Mouse (Mus musculus) kidney, adult 9 months (tissue): ENCODE measurements around the gene Doc2g.
"Not testable (repeated sequence)": the region's sequence is repeated elsewhere in the genome, so short reads cannot be mapped to it uniquely, and the experiment has no call there.

Experiments used
- DNase-seq: peaks from one replicate; pipeline ENCODE4 v3.0.0; 2022

The Doc2g gene

GRCm38 (mm10) chr19:4018743-4019583 is 15.8 kb downstream of the Doc2g start:
- DNase-seq: peak; percentile 93

GRCm38 (mm10) chr19:4023185-4023584 is 20.1 kb downstream of the Doc2g start:
- no peak for DNase-seq

GRCm38 (mm10) chr19:4027576-4027975 is 24.5 kb downstream of the Doc2g start:
- no peak for DNase-seq

- DNase-seq: no peak
Observed at GRCm38 (mm10) chr19:4032668-4033067, 29.6 kb downstream of the Doc2g start.

GRCm38 (mm10) chr19:4033298-4033697 is 30.2 kb downstream of the Doc2g start:
- DNase-seq: peak; percentile 79

GRCm38 (mm10) chr19:4033742-4034141 is 30.6 kb downstream of the Doc2g start:
- DNase-seq: no peak

GRCm38 (mm10) chr19:4036327-4037045 is 33.4 kb downstream of the Doc2g start:
- DNase-seq: no peak

GRCm38 (mm10) chr19:4037154-4037787 is 34.2 kb downstream of the Doc2g start:
- not testable (repeated sequence) for DNase-seq

GRCm38 (mm10) chr19:4037788-4038232 is 34.7 kb downstream of the Doc2g start, which contains the start of gene Gstp1:
TSS of gene Gstp1 (minus strand) at chr19:4037985.
- DNase-seq: peak; percentile 91

- DNase-seq: not testable (repeated sequence)
Observed at GRCm38 (mm10) chr19:4040941-4041340, 37.8 kb downstream of the Doc2g start.

GRCm38 (mm10) chr19:4041500-4041899 is 38.4 kb downstream of the Doc2g start:
- DNase-seq: not testable (repeated sequence)

- DNase-seq: no peak
Observed at GRCm38 (mm10) chr19:4042124-4042523, 39.0 kb downstream of the Doc2g start.

- DNase-seq: not testable (repeated sequence)
Observed at GRCm38 (mm10) chr19:4044109-4044508, 41.0 kb downstream of the Doc2g start.

GRCm38 (mm10) chr19:4045966-4046865 is 43.1 kb downstream of the Doc2g start, which contains the start of gene Gstp2:
TSS of gene Gstp2 (minus strand) at chr19:4046023.
- peak; percentile 94 for DNase-seq

GRCm38 (mm10) chr19:4046866-4047254 is 43.7 kb downstream of the Doc2g start:
- DNase-seq: no peak

- peak; percentile 89 for DNase-seq
Observed at GRCm38 (mm10) chr19:4047859-4048258, 44.7 kb downstream of the Doc2g start.

- not testable (repeated sequence) for DNase-seq
Observed at GRCm38 (mm10) chr19:4049069-4049468, 46.0 kb downstream of the Doc2g start.

- DNase-seq: no peak
Observed at GRCm38 (mm10) chr19:4051016-4051415, 47.9 kb downstream of the Doc2g start.

- DNase-seq: peak; percentile 76
Observed at GRCm38 (mm10) chr19:4051741-4052515, 48.8 kb downstream of the Doc2g start.

GRCm38 (mm10) chr19:4052516-4053030 is 49.5 kb downstream of the Doc2g start:
- DNase-seq: no peak

- no peak for DNase-seq
Observed at GRCm38 (mm10) chr19:4054613-4055012, 51.5 kb downstream of the Doc2g start.
